Mouse (Mus musculus): ENCODE data around the gene 1700010I14Rik. TPM values are rescaled to one million over a fixed set of nuclear protein-coding genes. Genes with fewer than 3 reads are reported as not detected.

Gene 1700010I14Rik
- polyA plus RNA-seq, 1 experiment: 1.3 TPM

- Histone ChIP-seq H3K27ac (ENCODE audit: insufficient read depth, low read length) (no peak overlapping the region), H3K4me3 (ENCODE audit: insufficient read depth, low read length) (no peak overlapping the region), H3K4me1 (ENCODE audit: control insufficient read depth, insufficient read depth, low read length) (no peaks in the 10 kb centered on the region)
- TF ChIP-seq CTCF (IDR thresholded peaks at IDR 0.05; ENCODE audit: borderline replicate concordance, insufficient read depth, low read length) (no peak), POLR2A (IDR thresholded peaks at IDR 0.05; ENCODE audit: low read depth, low read length) (no peak)
Observed at GRCm38 (mm10) chr17:9052441-9052980, 64.4 kb downstream of the 1700010I14Rik start.

GRCm38 (mm10) chr17:9059360-9059932, 71.3 kb downstream of the 1700010I14Rik start:
- TF ChIP-seq POLR2A (IDR thresholded peaks at IDR 0.05; ENCODE audit: low read depth, low read length) (no peak), CTCF (IDR thresholded peaks at IDR 0.05; ENCODE audit: borderline replicate concordance, insufficient read depth, low read length) (no peak)
- H3K4me3 ChIP-seq (ENCODE audit: insufficient read depth, low read length): no peak overlapping the region
- H3K4me1 ChIP-seq (ENCODE audit: control insufficient read depth, insufficient read depth, low read length): no peaks in the 10 kb centered on the region
- no peak overlapping the region for H3K27ac ChIP-seq (ENCODE audit: insufficient read depth, low read length)

Measured in embryonic fibroblast, embryonic 13.5 days (primary cell).